Mouse (Mus musculus) brain, embryonic 14.5 days (tissue): ENCODE measurements around the gene H2-Ob. TPM values are rescaled to one million over a fixed set of nuclear protein-coding genes. Genes with fewer than 3 reads are reported as not detected.

Source experiments
- DNase-seq: peaks from one replicate; pipeline ENCODE4 v3.0.0-alpha.2; 2011; ENCODE audit warnings: low read depth
- CTCF ChIP-seq: fragments of 200-500 bp; IDR thresholded peaks from 2 replicates; pipeline ENCODE4 v1.5.1; 2012; ENCODE audit warnings: inconsistent platforms, mild to moderate bottlenecking, moderate library complexity, borderline replicate concordance; ENCODE audit not compliant: insufficient read depth, insufficient read length; ENCODE audit errors: extremely low read depth
- POLR2A ChIP-seq: fragments of 200-500 bp; IDR thresholded peaks from 2 replicates; pipeline ENCODE4 v1.6.1; 2012; ENCODE audit warnings: mild to moderate bottlenecking, inconsistent platforms, borderline replicate concordance; ENCODE audit not compliant: poor library complexity, insufficient read depth, insufficient read length, severe bottlenecking; ENCODE audit errors: extremely low read depth
- polyA plus RNA-seq: library from polyadenylated mRNA; depleted of rRNA; stranded (reverse); fragments of >200 nt; gene quantifications from 2 replicates; pipeline ENCODE4 v1.2.3, GENCODE M21; 2012

Gene H2-Ob
- polyA plus RNA-seq, 1 experiment: 0.04 TPM

GRCm38 (mm10) chr17:34256501-34256900 is 17.8 kb downstream of the H2-Ob start:
- no peak for DNase-seq
- no peak for TF ChIP-seq CTCF
- TF ChIP-seq POLR2A: no peak

- TF ChIP-seq CTCF: no peak
- no peak for TF ChIP-seq POLR2A
- DNase-seq: peak; percentile 74
Measured at GRCm38 (mm10) chr17:34257594-34258375, 19.1 kb downstream of the H2-Ob start, which contains the start of gene H2-Ab1. H2-Ab1 (plus strand) TSS chr17:34257689.

- no peak for TF ChIP-seq POLR2A
- TF ChIP-seq CTCF: no peak
- DNase-seq: peak; percentile 6
Measured at GRCm38 (mm10) chr17:34260551-34260950, 21.8 kb downstream of the H2-Ob start.

- DNase-seq: peak; percentile 89
- TF ChIP-seq POLR2A (no peak), CTCF (no peak)
Measured at GRCm38 (mm10) chr17:34261502-34261901, 22.8 kb downstream of the H2-Ob start.

GRCm38 (mm10) chr17:34263068-34263467 is 24.4 kb downstream of the H2-Ob start:
- TF ChIP-seq CTCF (no peak), POLR2A (no peak)
- peak; percentile 89 for DNase-seq

GRCm38 (mm10) chr17:34263811-34264371 is 25.2 kb downstream of the H2-Ob start:
- peak; percentile 43 for DNase-seq
- TF ChIP-seq CTCF: peak; percentile 21; the same call in 1 of the 2 replicates
- TF ChIP-seq POLR2A: no peak

DNA sequence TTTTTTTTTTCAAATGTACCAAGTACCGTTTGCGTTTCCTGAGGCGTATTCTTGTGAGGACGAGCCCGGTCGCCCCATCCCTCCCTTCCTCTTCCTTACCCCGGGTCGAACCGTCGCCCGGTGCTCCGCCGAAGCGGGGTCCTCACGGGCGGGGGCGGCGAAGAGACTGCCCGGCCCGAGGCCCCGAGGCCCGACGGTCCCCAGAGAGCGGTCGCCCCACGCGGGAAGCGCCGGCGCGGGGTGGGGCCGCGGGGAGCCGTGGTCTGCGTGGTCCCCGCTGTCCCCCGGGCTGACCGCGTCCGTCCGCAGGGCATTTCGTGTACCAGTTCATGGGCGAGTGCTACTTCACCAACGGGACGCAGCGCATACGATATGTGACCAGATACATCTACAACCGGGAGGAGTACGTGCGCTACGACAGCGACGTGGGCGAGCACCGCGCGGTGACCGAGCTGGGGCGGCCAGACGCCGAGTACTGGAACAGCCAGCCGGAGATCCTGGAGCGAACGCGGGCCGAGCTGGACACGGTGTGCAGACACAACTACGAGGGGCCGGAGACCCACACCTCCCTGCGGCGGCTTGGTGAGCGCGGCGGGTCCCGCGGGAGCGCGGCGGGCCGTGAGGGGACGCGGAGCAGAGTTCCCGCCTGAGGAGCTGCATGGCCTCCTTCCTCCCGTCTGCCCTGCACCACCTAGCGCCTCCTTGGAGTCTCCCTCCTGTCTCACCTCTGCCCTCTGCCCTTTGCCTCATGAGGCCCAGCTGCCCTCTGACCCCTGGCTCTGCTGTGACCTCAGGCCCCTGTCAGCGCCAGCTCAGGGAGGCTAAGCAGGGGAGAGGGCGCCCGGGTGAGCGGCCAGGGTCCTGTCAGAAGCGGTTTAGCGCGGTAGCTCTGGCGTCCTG is 26.0 kb downstream of the H2-Ob start:
- DNase-seq: peak; percentile 49
- TF ChIP-seq POLR2A (no peak), CTCF (no peak)

DNA sequence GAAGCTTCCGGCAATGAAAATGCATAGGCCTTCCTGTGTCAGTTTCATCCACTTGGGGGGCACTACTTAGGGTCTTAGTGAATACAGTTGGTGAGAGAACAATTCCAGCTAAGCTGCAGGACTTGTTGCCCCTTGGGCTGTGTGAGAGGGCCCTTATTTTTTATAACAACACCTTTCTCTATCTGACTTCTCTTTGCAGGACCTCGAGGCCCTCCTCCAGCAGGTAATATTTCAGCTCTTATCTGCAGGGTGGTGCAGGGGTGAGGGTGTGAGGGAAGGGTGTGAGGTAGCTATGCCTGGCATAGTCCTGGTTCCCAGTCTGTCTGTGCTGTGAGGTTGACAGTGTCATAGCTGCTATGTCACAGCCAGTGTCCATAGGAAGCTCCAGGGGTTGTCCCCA is 29.6 kb downstream of the H2-Ob start:
- TF ChIP-seq POLR2A (no peak), CTCF (no peak)
- no peak for DNase-seq

- TF ChIP-seq CTCF: no peak
- TF ChIP-seq POLR2A: no peak
- no peak for DNase-seq
Measured at GRCm38 (mm10) chr17:34268748-34269147, 30.0 kb downstream of the H2-Ob start.

DNA sequence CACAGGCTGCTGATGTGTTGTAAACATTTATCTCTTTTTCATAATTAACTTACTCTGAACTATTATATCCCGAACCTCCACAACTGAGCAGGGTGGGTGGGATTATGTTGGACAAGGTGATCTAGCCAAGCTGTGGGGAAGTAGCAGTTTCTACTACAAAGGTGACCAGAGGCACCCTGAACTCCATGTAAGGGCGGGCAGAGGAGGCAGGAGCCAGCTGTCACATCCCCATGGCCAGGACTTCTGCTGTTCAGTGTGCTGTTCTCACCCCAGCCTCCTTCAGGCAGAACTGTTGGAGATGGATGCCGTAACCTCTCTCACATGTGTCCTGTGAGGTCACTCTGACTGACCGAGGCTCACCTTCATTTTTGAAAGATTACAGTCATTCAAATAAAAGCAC is 31.1 kb downstream of the H2-Ob start:
- TF ChIP-seq CTCF (no peak), POLR2A (no peak)

DNA sequence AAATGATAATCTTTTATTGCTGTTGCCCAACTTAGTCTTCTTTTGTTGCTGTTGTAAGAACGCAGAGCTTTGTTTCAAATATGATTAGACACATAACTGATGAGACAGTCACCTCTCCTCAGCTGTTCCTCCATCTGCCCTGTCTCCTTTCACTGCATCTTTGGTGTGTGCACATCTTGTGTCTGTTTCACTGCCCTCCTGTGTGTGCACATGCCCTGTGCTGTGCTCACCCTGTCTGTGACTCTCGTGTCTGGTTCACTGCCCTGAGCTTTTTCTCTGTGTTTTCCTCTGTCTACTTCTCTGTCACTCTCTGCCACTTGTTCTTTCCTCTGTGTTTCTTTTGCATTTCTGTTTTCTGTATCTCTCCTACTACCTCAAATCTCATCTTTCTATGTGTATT is 31.5 kb downstream of the H2-Ob start:
- no peak for TF ChIP-seq POLR2A
- no peak for TF ChIP-seq CTCF
- no peak for DNase-seq

More for the DNA sequence above, 31.1 kb downstream of the H2-Ob start:
- no peak for DNase-seq

DNA sequence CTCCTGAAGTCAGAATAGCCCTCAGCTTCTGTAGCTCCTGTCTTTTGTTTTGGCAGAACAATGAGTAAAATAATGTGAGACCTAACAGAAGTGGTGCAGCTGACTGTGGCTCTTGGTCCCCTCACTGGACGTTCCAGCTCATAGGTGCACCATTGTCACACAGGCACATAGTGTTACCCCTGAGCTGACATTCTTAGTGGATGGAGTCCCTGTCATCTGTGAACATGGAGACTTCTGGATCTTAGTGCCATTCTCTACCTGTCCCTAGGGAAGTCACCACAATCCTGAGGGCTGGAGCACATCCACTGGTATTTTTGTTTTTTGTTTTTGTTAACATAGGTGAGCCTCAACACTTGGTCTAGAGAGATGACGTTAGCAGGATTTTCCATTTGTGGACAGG is 32.2 kb downstream of the H2-Ob start:
- DNase-seq: no peak

More for the DNA sequence above, 32.2 kb downstream of the H2-Ob start:
- TF ChIP-seq POLR2A (no peak), CTCF (no peak)
